Mouse (Mus musculus) MEL (cell line): ENCODE measurements at regions not wholly inside any gene's neighbourhood (a gene's known extent, or its start where the extent isn't known, plus 50 kb on each side); places are given as distances from the start of the nearest gene placed in this dataset.

Experiments
- DNase-seq: peaks from one replicate; pipeline ENCODE4 v3.0.0; 2011; ENCODE audit warnings: low read depth, low spot score
- H3K27ac ChIP-seq: 2 replicates; pipeline ENCODE4 v1.5.1; 2012; ENCODE audit warnings: low read depth, mild to moderate bottlenecking, control low read depth, low read length, moderate library complexity; ENCODE audit not compliant: control insufficient read depth
- H3K27me3 ChIP-seq, 2 experiments: fragments of 150-350 bp in 1 of 2; sonication (generic) in 1 of 2; 2 replicates each; pipeline ENCODE4 v1.6.1; 2012; ENCODE audit warnings: low read length in 2 of 2, mild to moderate bottlenecking in 2 of 2, improper control_type of control experiment in 1 of 2, moderate library complexity in 1 of 2; ENCODE audit not compliant: insufficient read depth in 2 of 2, control insufficient read depth in 1 of 2
- H3K36me3 ChIP-seq, 2 experiments: 2 replicates each; pipeline ENCODE4 v1.6.1; 2012 to 2014; ENCODE audit warnings: low read length in 2 of 2, improper control_type of control experiment in 1 of 2, inconsistent platforms in 1 of 2, mild to moderate bottlenecking in 1 of 2; ENCODE audit not compliant: insufficient read depth in 2 of 2, control insufficient read depth in 1 of 2
- H3K4me1 ChIP-seq, 2 experiments: fragments of 150-350 bp in 1 of 2; sonication (generic) in 1 of 2; 2 replicates each; pipeline ENCODE4 v1.6.1; 2012; ENCODE audit warnings: low read length in 2 of 2, improper control_type of control experiment in 1 of 2, mild to moderate bottlenecking in 1 of 2; ENCODE audit not compliant: insufficient read depth in 2 of 2, control insufficient read depth in 1 of 2
- H3K4me3 ChIP-seq, 2 experiments: fragments of 150-350 bp in 1 of 2; sonication (generic) in 1 of 2; 2 replicates each; pipeline ENCODE4 v1.5.1; 2012; ENCODE audit warnings: low read depth in 2 of 2, low read length in 2 of 2, mild to moderate bottlenecking in 2 of 2, moderate library complexity in 2 of 2, control low read depth in 1 of 2, improper control_type of control experiment in 1 of 2; ENCODE audit not compliant: control insufficient read depth in 1 of 2, insufficient read depth in 1 of 2
- H3K79me2 ChIP-seq: 2 replicates; pipeline ENCODE4 v1.6.1; 2012; ENCODE audit warnings: mild to moderate bottlenecking, low read length, moderate library complexity; ENCODE audit not compliant: control insufficient read depth, poor library complexity, insufficient read depth
- H3K9ac ChIP-seq: 2 replicates; pipeline ENCODE4 v1.6.1; 2012; ENCODE audit warnings: low read depth, mild to moderate bottlenecking, control low read depth, low read length, moderate library complexity; ENCODE audit not compliant: control insufficient read depth, poor library complexity, severe bottlenecking
- H3K9me3 ChIP-seq: fragments of 150-350 bp; sonication (generic); replicated peaks from 2 replicates; pipeline ENCODE4 v1.6.1; 2012; ENCODE audit warnings: mild to moderate bottlenecking, low read length, improper control_type of control experiment, moderate library complexity; ENCODE audit not compliant: insufficient read depth
- BHLHE40 ChIP-seq: IDR thresholded peaks from 2 replicates; pipeline ENCODE4 v1.6.1; 2012; ENCODE audit warnings: low read depth, mild to moderate bottlenecking, inconsistent platforms, low read length, improper control_type of control experiment, borderline replicate concordance
- CHD2 ChIP-seq: IDR thresholded peaks from 2 replicates; pipeline ENCODE4 v1.6.1; 2011; ENCODE audit warnings: low read length, improper control_type of control experiment
- E2F4 ChIP-seq: IDR thresholded peaks from 2 replicates; pipeline ENCODE4 v1.6.1; 2011; ENCODE audit warnings: low read depth, low read length, improper control_type of control experiment, borderline replicate concordance
- ELF1 ChIP-seq: IDR thresholded peaks from 2 replicates; pipeline ENCODE4 v1.6.1; 2014; ENCODE audit warnings: low read depth, mild to moderate bottlenecking, inconsistent platforms, low read length, improper control_type of control experiment, moderate library complexity
- EP300 ChIP-seq, 2 experiments: IDR thresholded peaks; 2 replicates each; pipeline ENCODE4 v1.6.1; 2011; ENCODE audit warnings: improper control_type of control experiment in 2 of 2, low read length in 2 of 2, low read depth in 1 of 2, mild to moderate bottlenecking in 1 of 2
- ETS1 ChIP-seq: IDR thresholded peaks from 2 replicates; pipeline ENCODE4 v1.6.1; 2012; ENCODE audit warnings: low read depth, mild to moderate bottlenecking, inconsistent platforms, low read length, improper control_type of control experiment, moderate library complexity
- GABPA ChIP-seq: IDR thresholded peaks from 2 replicates; pipeline ENCODE4 v1.6.1; 2012; ENCODE audit warnings: low read depth, mild to moderate bottlenecking, inconsistent platforms, low read length, improper control_type of control experiment, moderate library complexity
- JUND ChIP-seq: IDR thresholded peaks from 2 replicates; pipeline ENCODE4 v1.6.1; 2011; ENCODE audit warnings: low read depth, mild to moderate bottlenecking, improper control_type of control experiment, low read length
- KAT2A ChIP-seq: conservative IDR thresholded peaks from 2 replicates; pipeline ENCODE4 v1.6.1; 2012; ENCODE audit warnings: low read depth, low read length, improper control_type of control experiment, inconsistent platforms
- MAFK ChIP-seq: IDR thresholded peaks from 2 replicates; pipeline ENCODE4 v1.6.1; 2011; ENCODE audit warnings: low read depth, mild to moderate bottlenecking, low read length, improper control_type of control experiment, borderline replicate concordance
- MXI1 ChIP-seq: IDR thresholded peaks from 2 replicates; pipeline ENCODE4 v1.6.1; 2011; ENCODE audit warnings: mild to moderate bottlenecking, low read depth, low read length, improper control_type of control experiment
- MYC ChIP-seq: IDR thresholded peaks from 2 replicates; pipeline ENCODE4 v1.6.1; 2011; ENCODE audit warnings: low read depth, mild to moderate bottlenecking, low read length, improper control_type of control experiment, moderate library complexity
- NRF1 ChIP-seq: IDR thresholded peaks from 2 replicates; pipeline ENCODE4 v1.6.1; 2014; ENCODE audit warnings: low read depth, mild to moderate bottlenecking, inconsistent platforms, low read length, improper control_type of control experiment, moderate library complexity; ENCODE audit not compliant: poor library complexity, insufficient read depth, severe bottlenecking
- POLR2AphosphoS2 ChIP-seq: IDR thresholded peaks from 2 replicates; pipeline ENCODE4 v1.6.1; 2011; ENCODE audit warnings: low read length, improper control_type of control experiment
- POLR2AphosphoS5 ChIP-seq: IDR thresholded peaks from 2 replicates; pipeline ENCODE4 v1.6.1; 2012; ENCODE audit warnings: low read depth, borderline replicate concordance, mild to moderate bottlenecking, inconsistent platforms, low read length, moderate library complexity, mixed read lengths
- RCOR1 ChIP-seq: IDR thresholded peaks from 2 replicates; pipeline ENCODE4 v1.6.1; 2012; ENCODE audit warnings: low read depth, mild to moderate bottlenecking, inconsistent platforms, low read length, improper control_type of control experiment
- SMC3 ChIP-seq: IDR thresholded peaks from 2 replicates; pipeline ENCODE4 v1.6.1; 2011; ENCODE audit warnings: low read depth, low read length, improper control_type of control experiment
- USF2 ChIP-seq, 2 experiments: IDR thresholded peaks; 2 replicates each; pipeline ENCODE4 v1.6.1; 2011 to 2012; ENCODE audit warnings: improper control_type of control experiment in 2 of 2, low read length in 2 of 2, borderline replicate concordance in 1 of 2, inconsistent platforms in 1 of 2, low read depth in 1 of 2, mild to moderate bottlenecking in 1 of 2; ENCODE audit not compliant: insufficient read depth in 1 of 2
- ZMIZ1 ChIP-seq: IDR thresholded peaks from 2 replicates; pipeline ENCODE4 v1.6.1; 2012; ENCODE audit warnings: low read depth, mild to moderate bottlenecking, inconsistent platforms, low read length, improper control_type of control experiment, moderate library complexity
- ZNF384 ChIP-seq: IDR thresholded peaks from 2 replicates; pipeline ENCODE4 v1.6.1; 2012; ENCODE audit warnings: low read depth, mild to moderate bottlenecking, inconsistent platforms, low read length, improper control_type of control experiment

GRCm38 (mm10) chr10:9111051-9111450, 225.2 kb upstream of the Sash1 start:
- Histone ChIP-seq H3K9ac (no peak overlapping the region), H3K9me3 (no peaks in the 10 kb centered on the region), H3K4me1 (no peaks in the 10 kb centered on the region), H3K4me3 (no peak overlapping the region), H3K27ac (no peak overlapping the region), H3K79me2 (no peaks in the 10 kb centered on the region), H3K27me3 (no peaks in the 10 kb centered on the region), H3K36me3 (no peaks in the 10 kb centered on the region)
- DNase-seq = no peak
- TF ChIP-seq MYC (no peak), KAT2A (no peak), ZMIZ1 (no peak), EP300 (IDR thresholded peaks at IDR 0.05; ENCODE audit: low read depth in 1 of 2, low read length in 2 of 2) (no peak), ZNF384 (no peak), ELF1 (no peak), POLR2AphosphoS5 (no peak), ETS1 (no peak), SMC3 (no peak), E2F4 (no peak)

- DNase-seq = no peak
- H3K4me3 ChIP-seq = no peak overlapping the region
- H3K9ac ChIP-seq = no peak overlapping the region
- no peaks in the 10 kb centered on the region for H3K79me2 ChIP-seq
- no peaks in the 10 kb centered on the region for H3K9me3 ChIP-seq
- H3K27me3 ChIP-seq = no peaks in the 10 kb centered on the region
- TF ChIP-seq MXI1 (no peak), E2F4 (no peak), CHD2 (no peak), GABPA (no peak), ETS1 (no peak), SMC3 (no peak), USF2 (IDR thresholded peaks at IDR 0.05; ENCODE audit: borderline replicate concordance in 1 of 2, insufficient read depth in 1 of 2, low read depth in 1 of 2, low read length in 2 of 2) (no peak), POLR2AphosphoS2 (no peak), MAFK (no peak), JUND (no peak), NRF1 (no peak), RCOR1 (no peak), BHLHE40 (no peak)
- H3K36me3 ChIP-seq = no peaks in the 10 kb centered on the region
- H3K4me1 ChIP-seq = no peaks in the 10 kb centered on the region
- H3K27ac ChIP-seq = no peak overlapping the region
These were observed 210.3 kb upstream of the Sash1 start for GRCm38 (mm10) chr10:9096207-9096606.
